Mouse (Mus musculus): ENCODE results near the gene Cd79a.

Cd79a gene

GRCm38 (mm10) chr7:24918763-24919323, 21.7 kb downstream of the Cd79a start:
- no peak for DNase-seq (ENCODE audit: low read depth, low spot score)

- no peak for DNase-seq (ENCODE audit: low read depth, low spot score)
These were observed 22.5 kb downstream of the Cd79a start for GRCm38 (mm10) chr7:24919728-24920127.

- no peak for DNase-seq (ENCODE audit: low read depth, low spot score)
These were observed 33.3 kb downstream of the Cd79a start for GRCm38 (mm10) chr7:24930475-24930874.

- DNase-seq (ENCODE audit: low read depth, low spot score), result no peak
These were observed 34.5 kb downstream of the Cd79a start for GRCm38 (mm10) chr7:24931651-24932050.

GRCm38 (mm10) chr7:24943641-24944040, 46.5 kb downstream of the Cd79a start:
- DNase-seq (ENCODE audit: low read depth, low spot score), result no peak

DNA sequence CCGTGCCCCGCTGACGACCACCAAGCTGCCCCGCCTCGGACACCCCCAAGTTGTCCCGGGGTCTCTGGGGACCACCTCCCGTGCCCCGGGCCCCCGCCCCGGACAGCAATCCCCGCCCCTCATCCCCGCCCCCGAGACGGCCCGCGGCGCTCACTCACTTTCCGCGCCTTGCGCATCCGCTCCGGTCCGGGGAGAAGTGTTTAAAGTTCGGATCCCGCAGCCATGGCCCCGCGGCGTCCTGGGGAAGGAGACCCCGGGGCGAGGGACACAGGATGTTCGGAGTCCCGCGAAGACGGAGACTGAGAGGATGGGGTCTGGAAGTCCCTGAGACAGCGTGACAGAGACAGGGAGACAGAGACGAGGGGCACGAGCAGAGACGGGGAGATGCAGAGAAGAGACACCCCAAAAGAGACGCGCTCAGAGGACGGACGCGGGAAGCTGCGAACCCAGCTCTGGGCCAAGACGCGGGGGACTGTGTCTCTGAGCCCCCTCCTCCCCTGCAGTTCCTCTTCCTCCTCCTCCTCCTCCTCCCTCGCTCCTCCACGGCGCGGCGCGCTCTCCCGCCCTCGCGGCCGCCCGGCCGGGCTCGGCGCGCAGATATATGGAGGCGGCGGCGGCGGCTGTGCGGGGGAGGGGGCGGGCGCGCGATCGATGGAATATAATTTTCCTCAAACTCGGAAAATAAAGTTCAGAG, 47.2 kb downstream of the Cd79a start, which contains the start of gene Gm4881:
TSS of gene Gm4881 (minus strand) at position 238 of the 694 bp plus-strand sequence.
- no peak for DNase-seq (ENCODE audit: low read depth, low spot score)

- DNase-seq (ENCODE audit: low read depth, low spot score), result no peak
These were observed 50.3 kb downstream of the Cd79a start for GRCm38 (mm10) chr7:24947316-24948048.

GRCm38 (mm10) chr7:24948774-24949173, 51.6 kb downstream of the Cd79a start:
- DNase-seq (ENCODE audit: low read depth, low spot score), result no peak

DNA sequence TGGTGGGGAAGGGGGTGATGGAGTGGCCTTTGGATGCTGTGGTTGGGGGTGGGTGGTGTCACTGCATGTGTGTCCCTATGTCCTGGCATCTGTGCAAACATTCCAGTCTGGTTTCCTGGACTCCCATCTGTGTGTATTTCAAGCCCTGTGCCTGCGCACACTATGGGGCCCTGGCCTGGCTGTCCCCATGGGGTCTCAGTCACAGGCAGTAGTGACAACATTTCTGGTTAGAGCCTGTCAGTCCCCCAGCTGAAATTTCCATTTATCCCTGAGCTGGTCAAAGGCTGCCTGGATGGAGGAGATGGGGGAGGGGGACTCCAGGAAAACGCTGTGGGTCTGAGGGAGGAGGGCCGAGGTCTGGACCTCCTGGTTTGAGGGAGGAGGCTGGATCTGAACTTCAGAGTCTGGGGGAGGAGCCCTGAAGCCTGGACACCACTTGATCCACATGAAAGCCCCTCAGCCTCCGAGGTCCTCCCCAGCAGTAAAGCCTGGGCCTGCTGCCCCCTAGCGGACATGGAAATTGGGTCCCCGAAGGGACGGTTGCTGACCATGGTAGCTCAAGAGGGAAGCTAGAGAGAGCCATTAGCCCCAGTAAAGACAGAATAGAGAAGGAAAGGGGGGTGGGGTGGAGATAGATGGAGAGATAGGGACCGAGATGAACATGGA, 52.9 kb downstream of the Cd79a start:
- peak; percentile 64 for DNase-seq (ENCODE audit: low read depth, low spot score)

Measured in retina, postnatal 7 days (tissue).